Mouse (Mus musculus) testis, adult 2 months (tissue): ENCODE data around the gene Ncapd2. TPM values are rescaled to one million over a fixed set of nuclear protein-coding genes. Genes with fewer than 3 reads are reported as not detected.

Source experiments
- H3K27ac ChIP-seq: fragments of 200-500 bp; 2 replicates; pipeline ENCODE4 v1.5.1; 2012; ENCODE audit warnings: low read depth, low read length; ENCODE audit not compliant: control insufficient read depth, insufficient read depth
- H3K27me3 ChIP-seq: fragments of 200-500 bp; 2 replicates; pipeline ENCODE4 v1.6.1; 2012; ENCODE audit warnings: mild to moderate bottlenecking, low read length, moderate library complexity; ENCODE audit not compliant: control insufficient read depth, insufficient read depth
- H3K36me3 ChIP-seq: fragments of 200-500 bp; 2 replicates; pipeline ENCODE4 v1.6.1; 2012; ENCODE audit warnings: mild to moderate bottlenecking, low read length; ENCODE audit not compliant: control insufficient read depth, insufficient read depth
- H3K4me1 ChIP-seq: fragments of 200-500 bp; 2 replicates; pipeline ENCODE4 v1.6.1; 2012; ENCODE audit warnings: low read length; ENCODE audit not compliant: control insufficient read depth, insufficient read depth
- H3K4me3 ChIP-seq: fragments of 200-500 bp; 2 replicates; pipeline ENCODE4 v1.5.1; 2012; ENCODE audit warnings: low read depth, mild to moderate bottlenecking, low read length, moderate library complexity, mixed read lengths; ENCODE audit not compliant: control insufficient read depth
- CTCF ChIP-seq: fragments of 200-500 bp; IDR thresholded peaks from 2 replicates; pipeline ENCODE4 v1.5.1; 2012; ENCODE audit warnings: low read depth, mild to moderate bottlenecking, inconsistent platforms, low read length, moderate library complexity; ENCODE audit not compliant: control insufficient read depth, insufficient read depth, insufficient replicate concordance
- POLR2A ChIP-seq: fragments of 200-500 bp; IDR thresholded peaks from 2 replicates; pipeline ENCODE4 v1.6.1; 2012; ENCODE audit warnings: low read depth, mild to moderate bottlenecking, inconsistent platforms, low read length, moderate library complexity; ENCODE audit not compliant: control insufficient read depth
- polyA plus RNA-seq: library from polyadenylated mRNA; depleted of rRNA; stranded (reverse); fragments of >200 nt; gene quantifications from 2 replicates; pipeline ENCODE4 v1.2.3, GENCODE M21; 2012

Gene Ncapd2
- polyA plus RNA-seq, 1 experiment = 100 TPM

DNA sequence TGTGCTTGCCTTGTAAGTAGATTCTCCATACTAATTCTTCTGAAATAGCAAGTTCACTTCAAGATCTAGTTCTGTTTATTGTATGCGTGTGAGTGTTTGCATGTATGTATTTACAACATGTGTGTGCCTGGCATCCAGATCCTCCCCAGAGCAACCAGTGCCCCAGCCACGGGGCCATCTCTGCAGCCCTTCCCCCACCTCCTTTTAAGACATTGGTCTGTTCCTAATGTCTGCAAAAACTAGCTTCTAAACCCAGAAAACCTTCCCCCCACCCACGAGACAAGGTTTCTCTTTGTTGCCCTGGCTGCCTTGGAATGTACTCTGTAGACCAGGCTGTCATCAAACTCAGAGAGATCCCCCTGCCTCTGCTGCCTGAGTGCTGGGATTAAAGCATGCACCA lies 31.1 kb upstream of the Ncapd2 start:
- Histone ChIP-seq H3K4me1 (no peaks in the 10 kb centered on the region), H3K27ac (no peak overlapping the region), H3K4me3 (no peak overlapping the region), H3K27me3 (no peaks in the 10 kb centered on the region), H3K36me3 (0 out of 2 replicates have a peak, but pooled peaks cover 1% of the 10 kb centered on the region)
- TF ChIP-seq CTCF (no peak), POLR2A (no peak)

- 0 out of 2 replicates have a peak, but pooled peaks cover 1% of the 10 kb centered on the region for H3K36me3 ChIP-seq
- H3K27ac ChIP-seq = no peak overlapping the region
- TF ChIP-seq CTCF = no peak
- no peak for TF ChIP-seq POLR2A
- H3K4me1 ChIP-seq = no peaks in the 10 kb centered on the region
- H3K27me3 ChIP-seq = no peaks in the 10 kb centered on the region
- H3K4me3 ChIP-seq = no peak overlapping the region
Measured at GRCm38 (mm10) chr6:125222146-125222545, 30.6 kb upstream of the Ncapd2 start.

- Histone ChIP-seq H3K36me3 (0 out of 2 replicates have a peak, but pooled peaks cover 1% of the 10 kb centered on the region), H3K27ac (no peak overlapping the region), H3K4me1 (no peaks in the 10 kb centered on the region), H3K27me3 (no peaks in the 10 kb centered on the region), H3K4me3 (no peak overlapping the region)
- TF ChIP-seq CTCF = no peak
- TF ChIP-seq POLR2A = no peak
Measured at GRCm38 (mm10) chr6:125221115-125221745, 29.7 kb upstream of the Ncapd2 start.

GRCm38 (mm10) chr6:125218963-125219362 lies 27.5 kb upstream of the Ncapd2 start:
- H3K27me3 ChIP-seq = no peaks in the 10 kb centered on the region
- peaks cover 7% of the 10 kb centered on the region for H3K4me1 ChIP-seq
- no peak overlapping the region for H3K4me3 ChIP-seq
- no peak overlapping the region for H3K27ac ChIP-seq
- H3K36me3 ChIP-seq = 0 out of 2 replicates have a peak, but pooled peaks cover 1% of the 10 kb centered on the region
- TF ChIP-seq CTCF (peak; percentile 9; the same call in 1 of the 2 replicates), POLR2A (no peak)

GRCm38 (mm10) chr6:125217899-125218298 lies 26.4 kb upstream of the Ncapd2 start:
- Histone ChIP-seq H3K27me3 (no peaks in the 10 kb centered on the region), H3K27ac (no peak overlapping the region), H3K36me3 (0 out of 2 replicates have a peak, but pooled peaks cover 1% of the 10 kb centered on the region), H3K4me3 (no peak overlapping the region), H3K4me1 (peaks cover 7% of the 10 kb centered on the region)
- no peak for TF ChIP-seq POLR2A
- TF ChIP-seq CTCF = no peak

- Histone ChIP-seq H3K27me3 (no peaks in the 10 kb centered on the region), H3K4me1 (peaks cover 7% of the 10 kb centered on the region), H3K27ac (no peak overlapping the region), H3K36me3 (0 out of 2 replicates have a peak, but pooled peaks cover 1% of the 10 kb centered on the region), H3K4me3 (no peak overlapping the region)
- TF ChIP-seq POLR2A (no peak), CTCF (no peak)
Measured at GRCm38 (mm10) chr6:125216898-125217297, 25.4 kb upstream of the Ncapd2 start.

- no peaks in the 10 kb centered on the region for H3K27me3 ChIP-seq
- 0 out of 2 replicates have a peak, but pooled peaks cover 1% of the 10 kb centered on the region for H3K36me3 ChIP-seq
- H3K4me1 ChIP-seq = peaks cover 7% of the 10 kb centered on the region
- TF ChIP-seq POLR2A = peak; percentile 94
- TF ChIP-seq CTCF = no peak
- H3K4me3 ChIP-seq = peak within 1 kb of the TSS; percentile 92
- H3K27ac ChIP-seq = peak within 1 kb of the TSS; percentile 76
Measured at GRCm38 (mm10) chr6:125215148-125215954, 23.9 kb upstream of the Ncapd2 start, which contains the start of gene Vamp1. Vamp1 (plus strand) TSS chr6:125215551.
